Mouse (Mus musculus): ENCODE measurements around the gene Cdhr3.

The Cdhr3 gene

GRCm38 (mm10) chr12:33035089-33035718 lies 57.5 kb downstream of the Cdhr3 start:
- no peak for DNase-seq (ENCODE audit: low spot score)

- no peak for DNase-seq (ENCODE audit: low spot score)
Observed at GRCm38 (mm10) chr12:33034343-33035088, 58.2 kb downstream of the Cdhr3 start.

GRCm38 (mm10) chr12:33033221-33033620 lies 59.5 kb downstream of the Cdhr3 start:
- DNase-seq (ENCODE audit: low spot score): no peak

- DNase-seq (ENCODE audit: low spot score): no peak
Observed at GRCm38 (mm10) chr12:33030589-33030988, 62.1 kb downstream of the Cdhr3 start.

- DNase-seq (ENCODE audit: low spot score): no peak
Observed at GRCm38 (mm10) chr12:33030066-33030465, 62.6 kb downstream of the Cdhr3 start.

GRCm38 (mm10) chr12:33028708-33029107 lies 64.0 kb downstream of the Cdhr3 start:
- DNase-seq (ENCODE audit: low spot score): no peak

GRCm38 (mm10) chr12:33028109-33028691 lies 64.5 kb downstream of the Cdhr3 start:
- no peak for DNase-seq (ENCODE audit: low spot score)

GRCm38 (mm10) chr12:33027093-33027492 lies 65.6 kb downstream of the Cdhr3 start:
- peak; percentile 62 for DNase-seq (ENCODE audit: low spot score)

GRCm38 (mm10) chr12:33024524-33024923 lies 68.2 kb downstream of the Cdhr3 start:
- DNase-seq (ENCODE audit: low spot score): no peak

- no peak for DNase-seq (ENCODE audit: low spot score)
Observed at GRCm38 (mm10) chr12:33021751-33022150, 70.9 kb downstream of the Cdhr3 start.

- no peak for DNase-seq (ENCODE audit: low spot score)
Observed at GRCm38 (mm10) chr12:33021140-33021539, 71.5 kb downstream of the Cdhr3 start.

GRCm38 (mm10) chr12:33020011-33020410 lies 72.7 kb downstream of the Cdhr3 start:
- DNase-seq (ENCODE audit: low spot score): no peak

GRCm38 (mm10) chr12:33018601-33019000 lies 74.1 kb downstream of the Cdhr3 start:
- no peak for DNase-seq (ENCODE audit: low spot score)

- no peak for DNase-seq (ENCODE audit: low spot score)
Observed at GRCm38 (mm10) chr12:33016824-33017705, 75.6 kb downstream of the Cdhr3 start.

- DNase-seq (ENCODE audit: low spot score): no peak
Observed at GRCm38 (mm10) chr12:33015103-33015502, 77.6 kb downstream of the Cdhr3 start.

GRCm38 (mm10) chr12:33014050-33014796 lies 78.5 kb downstream of the Cdhr3 start:
- DNase-seq (ENCODE audit: low spot score): no peak

- DNase-seq (ENCODE audit: low spot score): no peak
Observed at GRCm38 (mm10) chr12:33010026-33010425, 82.6 kb downstream of the Cdhr3 start.

GRCm38 (mm10) chr12:33009206-33009966 lies 83.3 kb downstream of the Cdhr3 start:
- DNase-seq (ENCODE audit: low spot score): no peak

- no peak for DNase-seq (ENCODE audit: low spot score)
Observed at GRCm38 (mm10) chr12:33008305-33009110, 84.2 kb downstream of the Cdhr3 start.

- no peak for DNase-seq (ENCODE audit: low spot score)
Observed at GRCm38 (mm10) chr12:33007176-33007575, 85.5 kb downstream of the Cdhr3 start.

All from left cerebral cortex, adult 11 months (tissue).